Mouse (Mus musculus) ES-E14 (cell line): ENCODE results near the gene Pou2f3. TPM values are rescaled to one million over a fixed set of nuclear protein-coding genes. Genes with fewer than 3 reads are reported as not detected.

Experiments
- DNase-seq: peaks from one replicate; pipeline ENCODE4 v3.0.0-alpha.2; 2013; ENCODE audit warnings: low read depth, low spot score
- H3K27ac ChIP-seq: 2 replicates; pipeline ENCODE4 v1.5.1; 2012; ENCODE audit warnings: low read depth, mild to moderate bottlenecking, low read length, moderate library complexity, mixed read lengths; ENCODE audit not compliant: poor library complexity, insufficient read depth, severe bottlenecking
- H3K36me3 ChIP-seq: 2 replicates; pipeline ENCODE4 v1.6.1; 2012; ENCODE audit warnings: mild to moderate bottlenecking, low read length, moderate library complexity, mixed read lengths; ENCODE audit not compliant: control insufficient read depth, poor library complexity, insufficient read depth, severe bottlenecking
- H3K4me1 ChIP-seq, 2 experiments: fragments of 150-350 bp in 1 of 2; sonication (generic) in 1 of 2; 2 replicates each; pipeline ENCODE4 v1.6.1; 2012; ENCODE audit warnings: low read length in 2 of 2, mild to moderate bottlenecking in 1 of 2, mixed read lengths in 1 of 2; ENCODE audit not compliant: control insufficient read depth in 2 of 2, insufficient read depth in 2 of 2, poor library complexity in 1 of 2
- H3K4me3 ChIP-seq, 2 experiments: fragments of 150-350 bp in 1 of 2; sonication (generic) in 1 of 2; 2 replicates each; pipeline ENCODE4 v1.5.1; 2012; ENCODE audit warnings: low read length in 2 of 2, low read depth in 1 of 2, mild to moderate bottlenecking in 1 of 2, mixed read lengths in 1 of 2; ENCODE audit not compliant: insufficient read depth in 1 of 2, poor library complexity in 1 of 2, severe bottlenecking in 1 of 2
- H3K9ac ChIP-seq: 2 replicates; pipeline ENCODE4 v1.6.1; 2012; ENCODE audit warnings: low read depth, mild to moderate bottlenecking, low read length, mixed read lengths; ENCODE audit not compliant: poor library complexity, insufficient read depth, severe bottlenecking
- H3K9me3 ChIP-seq: fragments of 150-350 bp; sonication (generic); 2 replicates; pipeline ENCODE4 v1.6.1; 2012; ENCODE audit warnings: low read depth, mild to moderate bottlenecking, low read length; ENCODE audit not compliant: control insufficient read depth, insufficient read depth
- CHD2 ChIP-seq: IDR thresholded peaks from 2 replicates; pipeline ENCODE4 v1.6.1; 2014; ENCODE audit warnings: mild to moderate bottlenecking, low read depth, low read length, inconsistent platforms
- HCFC1 ChIP-seq: IDR thresholded peaks from 2 replicates; pipeline ENCODE4 v1.6.1; 2012; ENCODE audit warnings: low read length, inconsistent platforms, borderline replicate concordance; ENCODE audit not compliant: insufficient read depth
- MAFK ChIP-seq: IDR thresholded peaks from 2 replicates; pipeline ENCODE4 v1.6.1; 2014; ENCODE audit warnings: mild to moderate bottlenecking, low read depth, low read length, inconsistent platforms; ENCODE audit not compliant: insufficient read depth
- ZC3H11A ChIP-seq: IDR thresholded peaks from 2 replicates; pipeline ENCODE4 v1.6.1; 2012; ENCODE audit warnings: low read depth, mild to moderate bottlenecking, inconsistent platforms, low read length, borderline replicate concordance
- ZNF384 ChIP-seq: IDR thresholded peaks from 2 replicates; pipeline ENCODE4 v1.6.1; 2012; ENCODE audit warnings: low read depth, low read length, inconsistent platforms
- in situ Hi-C, 2 experiments: fragments of 600-800 bp; cut with MboI; formaldehyde crosslinking; loops; one replicate each; pipeline ENCODE4 v1.15.1; 2025; ENCODE audit warnings: low sequenced_read_pairs in 2 of 2, inconsistent platforms in 1 of 2; ENCODE audit not compliant: unreplicated experiment in 2 of 2
- total RNA-seq: library from RNA; depleted of rRNA; stranded (reverse); fragments of 300-350 nt; gene quantifications from 2 replicates; pipeline ENCODE4 v1.2.3, GENCODE M21; 2012; rRNA removed

The Pou2f3 gene
- total RNA-seq, 1 experiment = 1.5 TPM

- in situ Hi-C loops = no loop called here
- Histone ChIP-seq H3K36me3 (no peaks in the 10 kb centered on the region), H3K9me3 (no peaks in the 10 kb centered on the region), H3K4me1 (peaks cover 5 to 18% of the 10 kb centered on the region in 2 experiments; a peak in 3 of 4 replicates), H3K9ac (no peak overlapping the region), H3K27ac (no peak overlapping the region), H3K4me3 (no peak overlapping the region)
- peak; percentile 35 for DNase-seq
- TF ChIP-seq ZC3H11A = no peak
- TF ChIP-seq MAFK = no peak
- TF ChIP-seq CHD2 = no peak
- no peak for TF ChIP-seq HCFC1
Observed at GRCm38 (mm10) chr9:43083441-43084055, 126.6 kb downstream of the Pou2f3 start.

- Histone ChIP-seq H3K27ac (no peak overlapping the region), H3K36me3 (no peaks in the 10 kb centered on the region), H3K9me3 (no peaks in the 10 kb centered on the region), H3K9ac (no peak overlapping the region), H3K4me3 (no peak overlapping the region), H3K4me1 (peaks cover 2% of the 10 kb centered on the region in 2 experiments; a peak in 1 of 4 replicates)
- no peak for DNase-seq
- in situ Hi-C loops = no loop called here
- no peak for TF ChIP-seq CHD2
- no peak for TF ChIP-seq ZC3H11A
- no peak for TF ChIP-seq ZNF384
- no peak for TF ChIP-seq MAFK
- no peak for TF ChIP-seq HCFC1
Observed at GRCm38 (mm10) chr9:43078711-43079110, 131.5 kb downstream of the Pou2f3 start.

- no peak for DNase-seq
- Histone ChIP-seq H3K4me1 (peaks cover 0 to 2% of the 10 kb centered on the region in 2 experiments; a peak in 1 of 4 replicates), H3K9me3 (no peaks in the 10 kb centered on the region), H3K4me3 (no peak overlapping the region), H3K36me3 (no peaks in the 10 kb centered on the region), H3K27ac (no peak overlapping the region), H3K9ac (no peak overlapping the region)
- in situ Hi-C loops = no loop called here
- TF ChIP-seq HCFC1 (no peak), CHD2 (no peak), MAFK (no peak), ZNF384 (no peak), ZC3H11A (no peak)
Observed at GRCm38 (mm10) chr9:43076163-43076562, 134.0 kb downstream of the Pou2f3 start.

GRCm38 (mm10) chr9:43074611-43075010 is 135.6 kb downstream of the Pou2f3 start:
- no peak for TF ChIP-seq HCFC1
- TF ChIP-seq ZNF384 = no peak
- no peak for TF ChIP-seq MAFK
- TF ChIP-seq CHD2 = no peak
- TF ChIP-seq ZC3H11A = no peak
- Histone ChIP-seq H3K27ac (no peak overlapping the region), H3K36me3 (no peaks in the 10 kb centered on the region), H3K9me3 (no peaks in the 10 kb centered on the region), H3K9ac (no peak overlapping the region), H3K4me3 (no peak overlapping the region), H3K4me1 (peaks cover 0 to 2% of the 10 kb centered on the region in 2 experiments; a peak in 1 of 4 replicates)
- in situ Hi-C loops = no loop called here
- no peak for DNase-seq

Other genes with a start within 250 kb of the Pou2f3 start
- 22.2 and 23.2 TPM in 2 replicates for gene Arhgef12, start 103.1 kb downstream of the Pou2f3 start, total RNA-seq
- 5.1 and 5.2 TPM in 2 replicates for gene Tmem136, start 93.8 kb downstream of the Pou2f3 start, total RNA-seq
- 8.4 and 22.8 TPM in 2 replicates for gene Oaf, start 29.5 kb upstream of the Pou2f3 start, total RNA-seq
- gene Trim29, start 100.5 kb upstream of the Pou2f3 start, total RNA-seq = 0.22 and 0.74 TPM in 2 replicates